Mouse (Mus musculus): ENCODE measurements around the gene Proser3. TPM values are rescaled to one million over a fixed set of nuclear protein-coding genes. Genes with fewer than 3 reads are reported as not detected.

The Proser3 gene
- polyA plus RNA-seq, 2 experiments: 9.4 to 31.8 TPM

GRCm38 (mm10) chr7:30563906-30564280 is 11.8 kb upstream of the Proser3 start:
- 23% methylated on average over 6 of the region's 6 CpGs for WGBS
- H3K4me2 ChIP-seq (replicated peaks; ENCODE audit: low read depth, low read length, severe bottlenecking): peak overlapping the region; percentile 52

GRCm38 (mm10) chr7:30563117-30563905 is 11.2 kb upstream of the Proser3 start, which contains the start of the genes U2af1l4, Gm49396 and Psenen:
U2af1l4 (plus strand) TSS chr7:30563301.
Gm49396 (plus strand) TSS chr7:30563344.
Psenen (minus strand) TSS chr7:30563627.
- H3K9ac ChIP-seq (ENCODE audit: low read depth, low read length, severe bottlenecking): peak within 1 kb of the TSS; percentile 70
- H3K4me2 ChIP-seq (replicated peaks; ENCODE audit: low read depth, low read length, severe bottlenecking): peak within 1 kb of the TSS; percentile 52
- peak within 1 kb of the TSS; percentile 74 for H3K4me3 ChIP-seq (replicated peaks; ENCODE audit: low read length)
- H3K36me3 ChIP-seq (ENCODE audit: control insufficient read depth, insufficient read depth, low read length): peaks cover 30% of the 10 kb centered on the region
- no peaks in the 10 kb centered on the region for H3K27me3 ChIP-seq (ENCODE audit: control insufficient read depth, insufficient read depth, low read length)
- H3K4me1 ChIP-seq (ENCODE audit: control insufficient read depth, insufficient read depth, low read length): peaks cover 16% of the 10 kb centered on the region
- no peaks in the 10 kb centered on the region for H3K9me3 ChIP-seq (ENCODE audit: control insufficient read depth, low read length)
- TF ChIP-seq POLR2A (IDR thresholded peaks at IDR 0.05; ENCODE audit: borderline replicate concordance, extremely low read depth, insufficient read depth, insufficient read length): no peak
- peak; percentile 98 for DNase-seq (ENCODE audit: low spot score)
- peak within 1 kb of the TSS; percentile 86 for H3K27ac ChIP-seq (replicated peaks; ENCODE audit: low read depth, low read length)
- WGBS: under 1% methylated on average over 43 of the region's 45 CpGs
- peak; percentile 90 for ATAC-seq (ENCODE audit: low FRiP score, low read depth)

More at GRCm38 (mm10) chr7:30563906-30564280, 11.8 kb upstream of the Proser3 start:
- no peak for DNase-seq (ENCODE audit: low spot score)
- no peaks in the 10 kb centered on the region for H3K27me3 ChIP-seq (ENCODE audit: control insufficient read depth, insufficient read depth, low read length)
- no peak for TF ChIP-seq POLR2A (IDR thresholded peaks at IDR 0.05; ENCODE audit: borderline replicate concordance, extremely low read depth, insufficient read depth, insufficient read length)
- no peak for ATAC-seq (ENCODE audit: low FRiP score, low read depth)
- peak overlapping the region; percentile 74 for H3K4me3 ChIP-seq (replicated peaks; ENCODE audit: low read length)
- no peak overlapping the region for H3K27ac ChIP-seq (replicated peaks; ENCODE audit: low read depth, low read length)
- H3K9ac ChIP-seq (ENCODE audit: low read depth, low read length, severe bottlenecking): peak overlapping the region; percentile 18; the same call in 1 of the 2 replicates
- H3K9me3 ChIP-seq (ENCODE audit: control insufficient read depth, low read length): no peaks in the 10 kb centered on the region
- peaks cover 10% of the 10 kb centered on the region for H3K4me1 ChIP-seq (ENCODE audit: control insufficient read depth, insufficient read depth, low read length)
- peaks cover 36% of the 10 kb centered on the region for H3K36me3 ChIP-seq (ENCODE audit: control insufficient read depth, insufficient read depth, low read length)

- Histone ChIP-seq H3K4me2 (replicated peaks; ENCODE audit: low read depth, low read length, severe bottlenecking) (peak overlapping the region; percentile 48), H3K27me3 (ENCODE audit: control insufficient read depth, insufficient read depth, low read length) (no peaks in the 10 kb centered on the region), H3K4me1 (ENCODE audit: control insufficient read depth, insufficient read depth, low read length) (peaks cover 16% of the 10 kb centered on the region), H3K9me3 (ENCODE audit: control insufficient read depth, low read length) (no peaks in the 10 kb centered on the region), H3K4me3 (replicated peaks; ENCODE audit: low read length) (peak overlapping the region; percentile 74), H3K36me3 (ENCODE audit: control insufficient read depth, insufficient read depth, low read length) (peaks cover 26% of the 10 kb centered on the region), H3K9ac (ENCODE audit: low read depth, low read length, severe bottlenecking) (peak overlapping the region; percentile 55), H3K27ac (replicated peaks; ENCODE audit: low read depth, low read length) (peak overlapping the region; percentile 86)
- no peak for TF ChIP-seq POLR2A (IDR thresholded peaks at IDR 0.05; ENCODE audit: borderline replicate concordance, extremely low read depth, insufficient read depth, insufficient read length)
- WGBS: 1% methylated on average over 27 of the region's 27 CpGs
- DNase-seq (ENCODE audit: low spot score) (peak; percentile 3), ATAC-seq (ENCODE audit: low FRiP score, low read depth) (no peak; the same call in 1 of the 2 replicates)
Measured at GRCm38 (mm10) chr7:30562526-30563116, 10.5 kb upstream of the Proser3 start.

- DNase-seq (ENCODE audit: low spot score) (no peak), ATAC-seq (ENCODE audit: low FRiP score, low read depth) (no peak)
- no peak for TF ChIP-seq POLR2A (IDR thresholded peaks at IDR 0.05; ENCODE audit: borderline replicate concordance, extremely low read depth, insufficient read depth, insufficient read length)
- no peak overlapping the region for H3K9ac ChIP-seq (ENCODE audit: low read depth, low read length, severe bottlenecking)
- 70% methylated on average over 2 of the region's 2 CpGs for WGBS
- H3K27me3 ChIP-seq (ENCODE audit: control insufficient read depth, insufficient read depth, low read length): no peaks in the 10 kb centered on the region
- no peak overlapping the region for H3K4me3 ChIP-seq (replicated peaks; ENCODE audit: low read length)
- no peak overlapping the region for H3K4me2 ChIP-seq (replicated peaks; ENCODE audit: low read depth, low read length, severe bottlenecking)
- H3K9me3 ChIP-seq (ENCODE audit: control insufficient read depth, low read length): no peaks in the 10 kb centered on the region
- H3K36me3 ChIP-seq (ENCODE audit: control insufficient read depth, insufficient read depth, low read length): peaks cover 31% of the 10 kb centered on the region
- H3K4me1 ChIP-seq (ENCODE audit: control insufficient read depth, insufficient read depth, low read length): peaks cover 16% of the 10 kb centered on the region
- H3K27ac ChIP-seq (replicated peaks; ENCODE audit: low read depth, low read length): no peak overlapping the region
Measured at GRCm38 (mm10) chr7:30560296-30560695, 8.2 kb upstream of the Proser3 start.

- peak within 1 kb of the TSS; percentile 91 for H3K4me2 ChIP-seq (replicated peaks; ENCODE audit: low read depth, low read length, severe bottlenecking)
- peak within 1 kb of the TSS; percentile 39; the same call in 1 of the 2 replicates for H3K27ac ChIP-seq (replicated peaks; ENCODE audit: low read depth, low read length)
- peaks cover 33% of the 10 kb centered on the region for H3K36me3 ChIP-seq (ENCODE audit: control insufficient read depth, insufficient read depth, low read length)
- H3K4me1 ChIP-seq (ENCODE audit: control insufficient read depth, insufficient read depth, low read length): peaks cover 16% of the 10 kb centered on the region
- ATAC-seq (ENCODE audit: low FRiP score, low read depth) (peak; percentile 87), DNase-seq (ENCODE audit: low spot score) (peak; percentile 99)
- under 1% methylated on average over 20 of the region's 20 CpGs for WGBS
- peak within 1 kb of the TSS; percentile 59 for H3K4me3 ChIP-seq (replicated peaks; ENCODE audit: low read length)
- H3K27me3 ChIP-seq (ENCODE audit: control insufficient read depth, insufficient read depth, low read length): no peaks in the 10 kb centered on the region
- peak; percentile 54; the same call in 1 of the 2 replicates for TF ChIP-seq POLR2A (IDR thresholded peaks at IDR 0.05; ENCODE audit: borderline replicate concordance, extremely low read depth, insufficient read depth, insufficient read length)
- H3K9me3 ChIP-seq (ENCODE audit: control insufficient read depth, low read length): no peaks in the 10 kb centered on the region
- H3K9ac ChIP-seq (ENCODE audit: low read depth, low read length, severe bottlenecking): peak within 1 kb of the TSS; percentile 67
Measured at GRCm38 (mm10) chr7:30559443-30559954, 7.4 kb upstream of the Proser3 start, which contains the start of gene Lin37. Lin37 (minus strand) TSS chr7:30559838.

Data from limb, embryonic 14.5 days (tissue).